Mouse (Mus musculus) cerebellum, adult 2 months (tissue): ENCODE results near the gene Galnt17.

Experiments
- CTCF ChIP-seq: fragments of 200-500 bp; IDR thresholded peaks from 2 replicates; pipeline ENCODE4 v1.5.1; 2011; ENCODE audit warnings: low read depth, mild to moderate bottlenecking, control low read depth, low read length, moderate library complexity, borderline replicate concordance; ENCODE audit not compliant: insufficient read depth
- POLR2A ChIP-seq: fragments of 200-500 bp; IDR thresholded peaks from 2 replicates; pipeline ENCODE4 v1.6.1; 2011; ENCODE audit warnings: low read length, control low read depth, borderline replicate concordance; ENCODE audit not compliant: insufficient read depth

GRCm38 (mm10) chr5:131250701-131251636 is 57.3 kb downstream of the Galnt17 start:
- no peak for TF ChIP-seq POLR2A
- TF ChIP-seq CTCF: no peak
